8 mouse cellular contexts compared by ENCODE assay signal in genomic region chr2:180225044-180225761, GRCm38 (mm10). TPM values are rescaled to one million over a fixed set of nuclear protein-coding genes. Genes with fewer than 3 reads are reported as not detected.
DNase-seq lines count a peak whose midpoint lies in the region; ATAC-seq and TF ChIP-seq lines count a peak whose summit lies in the region.

No protein-coding gene starts in this region.

- ATAC-seq in embryonic facial prominence, embryonic 11.5 days (replicated peaks; ENCODE audit: insufficient number of reproducible peaks, low FRiP score, low TSS enrichment, low read depth) = no peak; the same call in 1 of the 2 replicates
- ATAC-seq in hindbrain, embryonic 11.5 days (ENCODE audit: low FRiP score) = peak; percentile 9
- no peak for ATAC-seq in limb, embryonic 14.5 days (ENCODE audit: low FRiP score, low read depth)
- ATAC-seq in midbrain, postnatal 0 days (ENCODE audit: low FRiP score) = peak; percentile 41; the same call in 1 of the 2 replicates

- no peaks in the 10 kb centered on the region for H3K36me3 ChIP-seq in embryonic facial prominence, embryonic 11.5 days (replicated peaks; ENCODE audit: control insufficient read depth, insufficient read depth, low read depth, low read length)
- H3K36me3 ChIP-seq in hindbrain, embryonic 11.5 days (ENCODE audit: control insufficient read depth, insufficient read depth, low read length) = no peaks in the 10 kb centered on the region
- H3K36me3 ChIP-seq in limb, embryonic 14.5 days (ENCODE audit: control insufficient read depth, insufficient read depth, low read length) = no peaks in the 10 kb centered on the region
- no peaks in the 10 kb centered on the region for H3K36me3 ChIP-seq in midbrain, postnatal 0 days (ENCODE audit: insufficient read depth, low read length)

- under 1% methylated on average over 55 of the region's 55 CpGs for WGBS in embryonic facial prominence, embryonic 11.5 days
- under 1% methylated on average over 50 of the region's 55 CpGs for WGBS in hindbrain, embryonic 11.5 days
- 1% methylated on average over 47 of the region's 55 CpGs for WGBS in limb, embryonic 14.5 days
- WGBS in midbrain, postnatal 0 days = 1% methylated on average over 55 of the region's 55 CpGs

- peaks cover 20% of the 10 kb centered on the region for H3K27me3 ChIP-seq in embryonic facial prominence, embryonic 11.5 days (ENCODE audit: control insufficient read depth, insufficient read depth, low read length)
- peaks cover 24% of the 10 kb centered on the region for H3K27me3 ChIP-seq in hindbrain, embryonic 11.5 days (ENCODE audit: control insufficient read depth, insufficient read depth, low read length)
- peaks cover 22% of the 10 kb centered on the region for H3K27me3 ChIP-seq in limb, embryonic 14.5 days (ENCODE audit: control insufficient read depth, insufficient read depth, low read length)
- peaks cover 23% of the 10 kb centered on the region; the same call in 1 of the 2 replicates for H3K27me3 ChIP-seq in midbrain, postnatal 0 days (ENCODE audit: insufficient read depth, low read length)

- peak; percentile 21 for DNase-seq in thymus, postnatal 0 days (ENCODE audit: low spot score)
- no peak for DNase-seq in thymus, postnatal 10 days (ENCODE audit: low spot score in 2 of 2)
- DNase-seq in embryonic facial prominence, embryonic 11.5 days (ENCODE audit: low spot score) = peak; percentile 50
- DNase-seq in hindbrain, embryonic 11.5 days (ENCODE audit: low spot score) = peak; percentile 63
- peak; percentile 6 for DNase-seq in limb, embryonic 14.5 days (ENCODE audit: low spot score)
- no peak for DNase-seq in midbrain, postnatal 0 days (ENCODE audit: low spot score)
- no peak for DNase-seq in right cerebral cortex, adult 18-20 months
- DNase-seq in frontal cortex, postnatal 25 days (ENCODE audit: low spot score in 2 of 2) = no peak

- H3K4me1 ChIP-seq in embryonic facial prominence, embryonic 11.5 days (ENCODE audit: control insufficient read depth, insufficient read depth, low read length) = peaks cover 16% of the 10 kb centered on the region
- peaks cover 15% of the 10 kb centered on the region for H3K4me1 ChIP-seq in hindbrain, embryonic 11.5 days (replicated peaks; ENCODE audit: control insufficient read depth, insufficient read depth, low read length)
- peaks cover 27% of the 10 kb centered on the region for H3K4me1 ChIP-seq in limb, embryonic 14.5 days (ENCODE audit: control insufficient read depth, insufficient read depth, low read length)
- H3K4me1 ChIP-seq in midbrain, postnatal 0 days (ENCODE audit: insufficient read depth, low read length) = no peaks in the 10 kb centered on the region

- no peak overlapping the region for H3K27ac ChIP-seq in embryonic facial prominence, embryonic 11.5 days (replicated peaks; ENCODE audit: low read depth, low read length)
- H3K27ac ChIP-seq in hindbrain, embryonic 11.5 days (ENCODE audit: low read depth, low read length) = no peak overlapping the region
- H3K27ac ChIP-seq in limb, embryonic 14.5 days (replicated peaks; ENCODE audit: low read depth, low read length) = no peak overlapping the region
- H3K27ac ChIP-seq in midbrain, postnatal 0 days (ENCODE audit: low read depth, low read length) = no peak overlapping the region

- no peaks in the 10 kb centered on the region for H3K9me3 ChIP-seq in embryonic facial prominence, embryonic 11.5 days (replicated peaks; ENCODE audit: control insufficient read depth, low read length)
- no peaks in the 10 kb centered on the region for H3K9me3 ChIP-seq in hindbrain, embryonic 11.5 days (ENCODE audit: control insufficient read depth, low read length)
- no peaks in the 10 kb centered on the region for H3K9me3 ChIP-seq in limb, embryonic 14.5 days (ENCODE audit: control insufficient read depth, low read length)
- no peaks in the 10 kb centered on the region for H3K9me3 ChIP-seq in midbrain, postnatal 0 days (ENCODE audit: low read length)

- no peak for TF ChIP-seq POLR2A in limb, embryonic 14.5 days (IDR thresholded peaks at IDR 0.05; ENCODE audit: borderline replicate concordance, extremely low read depth, insufficient read depth, insufficient read length)

- H3K9ac ChIP-seq in embryonic facial prominence, embryonic 11.5 days (replicated peaks; ENCODE audit: low read length) = peak overlapping the region; percentile 39
- H3K9ac ChIP-seq in hindbrain, embryonic 11.5 days (ENCODE audit: low read depth, low read length) = peak overlapping the region; percentile 39
- H3K9ac ChIP-seq in limb, embryonic 14.5 days (ENCODE audit: low read depth, low read length, severe bottlenecking) = peak overlapping the region; percentile 52
- H3K9ac ChIP-seq in midbrain, postnatal 0 days (replicated peaks; ENCODE audit: low read length, poor library complexity, severe bottlenecking) = peak overlapping the region; percentile 59

- TF ChIP-seq CTCF in midbrain, postnatal 0 days (IDR thresholded peaks at IDR 0.05) = no peak

- peak overlapping the region; percentile 92 for H3K4me2 ChIP-seq in embryonic facial prominence, embryonic 11.5 days (ENCODE audit: low read depth, low read length)
- H3K4me2 ChIP-seq in hindbrain, embryonic 11.5 days (replicated peaks; ENCODE audit: low read depth, low read length) = peak overlapping the region; percentile 98
- peak overlapping the region; percentile 99 for H3K4me2 ChIP-seq in limb, embryonic 14.5 days (replicated peaks; ENCODE audit: low read depth, low read length, severe bottlenecking)
- peak overlapping the region; percentile 99 for H3K4me2 ChIP-seq in midbrain, postnatal 0 days (ENCODE audit: low read depth, low read length, poor library complexity, severe bottlenecking)

- peak overlapping the region; percentile 52 for H3K4me3 ChIP-seq in embryonic facial prominence, embryonic 11.5 days (ENCODE audit: low read depth, low read length)
- peak overlapping the region; percentile 51 for H3K4me3 ChIP-seq in hindbrain, embryonic 11.5 days (ENCODE audit: low read depth, low read length)
- H3K4me3 ChIP-seq in limb, embryonic 14.5 days (replicated peaks; ENCODE audit: low read length) = peak overlapping the region; percentile 65
- H3K4me3 ChIP-seq in midbrain, postnatal 0 days (ENCODE audit: low read depth, low read length) = peak overlapping the region; percentile 59

RNA-seq across cellular contexts. Expression of gene Lama5, which starts 0.5 kb away (rescaled TPM):
- polyA plus RNA-seq in thymus, postnatal 0 days (2015; fragmentation: Nextera tagmentation; extraction: Ambion mirVana) = 4.8 and 6.6 TPM in 2 replicates
- polyA plus RNA-seq in embryonic facial prominence, embryonic 11.5 days (2014; fragmentation: Nextera tagmentation; extraction: Ambion mirVana) = 6.9 and 11.5 TPM in 2 replicates
- polyA plus RNA-seq in hindbrain, embryonic 11.5 days (2014; fragmentation: Nextera tagmentation; extraction: Ambion mirVana) = 3.3 and 4.4 TPM in 2 replicates
- polyA plus RNA-seq in limb, embryonic 14.5 days (2012; rRNA removed) = 47.3 and 56.7 TPM in 2 replicates
- 30.4 and 31.2 TPM in 2 replicates for polyA plus RNA-seq in limb, embryonic 14.5 days (2014; fragmentation: Nextera tagmentation; extraction: Ambion mirVana)
- total RNA-seq in midbrain, postnatal 0 days (2014; rRNA removed) = 5.9 and 8.9 TPM in 2 replicates
- 1.8 and 1.9 TPM in 2 replicates for polyA plus RNA-seq in midbrain, postnatal 0 days (2015; fragmentation: Nextera tagmentation; extraction: Ambion mirVana)

RNA-seq across cellular contexts. Expression of gene Rps21, which starts 32.0 kb away (rescaled TPM):
- 928 and 961 TPM in 2 replicates for polyA plus RNA-seq in thymus, postnatal 0 days (2015; fragmentation: Nextera tagmentation; extraction: Ambion mirVana)
- polyA plus RNA-seq in embryonic facial prominence, embryonic 11.5 days (2014; fragmentation: Nextera tagmentation; extraction: Ambion mirVana) = 516 and 527 TPM in 2 replicates
- polyA plus RNA-seq in hindbrain, embryonic 11.5 days (2014; fragmentation: Nextera tagmentation; extraction: Ambion mirVana) = 432 and 442 TPM in 2 replicates
- 3,975 and 4,219 TPM in 2 replicates for polyA plus RNA-seq in limb, embryonic 14.5 days (2012; rRNA removed)
- polyA plus RNA-seq in limb, embryonic 14.5 days (2014; fragmentation: Nextera tagmentation; extraction: Ambion mirVana) = 716 and 729 TPM in 2 replicates
- total RNA-seq in midbrain, postnatal 0 days (2014; rRNA removed) = 574 and 749 TPM in 2 replicates
- polyA plus RNA-seq in midbrain, postnatal 0 days (2015; fragmentation: Nextera tagmentation; extraction: Ambion mirVana) = 388 and 422 TPM in 2 replicates

RNA-seq across cellular contexts. Expression of gene Cables2, which starts 48.1 kb away (rescaled TPM):
- 6.4 and 7.1 TPM in 2 replicates for polyA plus RNA-seq in thymus, postnatal 0 days (2015; fragmentation: Nextera tagmentation; extraction: Ambion mirVana)
- 14.5 and 14.8 TPM in 2 replicates for polyA plus RNA-seq in embryonic facial prominence, embryonic 11.5 days (2014; fragmentation: Nextera tagmentation; extraction: Ambion mirVana)
- polyA plus RNA-seq in hindbrain, embryonic 11.5 days (2014; fragmentation: Nextera tagmentation; extraction: Ambion mirVana) = 14.0 and 16.8 TPM in 2 replicates
- 37.7 and 45.8 TPM in 2 replicates for polyA plus RNA-seq in limb, embryonic 14.5 days (2012; rRNA removed)
- polyA plus RNA-seq in limb, embryonic 14.5 days (2014; fragmentation: Nextera tagmentation; extraction: Ambion mirVana) = 22.5 and 23.4 TPM in 2 replicates
- total RNA-seq in midbrain, postnatal 0 days (2014; rRNA removed) = 59.1 and 67.9 TPM in 2 replicates
- 32.6 and 37.8 TPM in 2 replicates for polyA plus RNA-seq in midbrain, postnatal 0 days (2015; fragmentation: Nextera tagmentation; extraction: Ambion mirVana)

RNA-seq across cellular contexts. Expression of gene Adrm1, which starts 53.9 kb away (rescaled TPM):
- 195 TPM in 2 replicates for polyA plus RNA-seq in thymus, postnatal 0 days (2015; fragmentation: Nextera tagmentation; extraction: Ambion mirVana)
- 157 and 169 TPM in 2 replicates for polyA plus RNA-seq in embryonic facial prominence, embryonic 11.5 days (2014; fragmentation: Nextera tagmentation; extraction: Ambion mirVana)
- polyA plus RNA-seq in hindbrain, embryonic 11.5 days (2014; fragmentation: Nextera tagmentation; extraction: Ambion mirVana) = 174 and 183 TPM in 2 replicates
- polyA plus RNA-seq in limb, embryonic 14.5 days (2012; rRNA removed) = 115 and 147 TPM in 2 replicates
- polyA plus RNA-seq in limb, embryonic 14.5 days (2014; fragmentation: Nextera tagmentation; extraction: Ambion mirVana) = 135 and 147 TPM in 2 replicates
- 98.2 and 105 TPM in 2 replicates for total RNA-seq in midbrain, postnatal 0 days (2014; rRNA removed)
- polyA plus RNA-seq in midbrain, postnatal 0 days (2015; fragmentation: Nextera tagmentation; extraction: Ambion mirVana) = 222 and 224 TPM in 2 replicates

Comparison
In these comparisons a context has a peak if more than half of its experiments do, and no peak if none do; other contexts are left out.
1. DNase-seq: peak in thymus, postnatal 0 days (single experiment), embryonic facial prominence, embryonic 11.5 days (single experiment), hindbrain, embryonic 11.5 days (single experiment) and limb, embryonic 14.5 days (single experiment); none in thymus, postnatal 10 days (0 of 2), midbrain, postnatal 0 days (single experiment), right cerebral cortex, adult 18-20 months (single experiment) and frontal cortex, postnatal 25 days (0 of 2).
2. ATAC-seq: peak in hindbrain, embryonic 11.5 days (single experiment) and midbrain, postnatal 0 days (single experiment); none in embryonic facial prominence, embryonic 11.5 days (single experiment) and limb, embryonic 14.5 days (single experiment).
3. Peak in every context shown above with its lines, with median percentiles within 50 percentile points of each other: H3K4me2 ChIP-seq, H3K4me3 ChIP-seq and H3K9ac ChIP-seq.